Mouse (Mus musculus): ENCODE results near the gene Cutal. TPM values are rescaled to one million over a fixed set of nuclear protein-coding genes. Genes with fewer than 3 reads are reported as not detected.

Cutal gene
- polyA plus RNA-seq, 1 experiment from 2014 or later = 0.57 TPM

DNA sequence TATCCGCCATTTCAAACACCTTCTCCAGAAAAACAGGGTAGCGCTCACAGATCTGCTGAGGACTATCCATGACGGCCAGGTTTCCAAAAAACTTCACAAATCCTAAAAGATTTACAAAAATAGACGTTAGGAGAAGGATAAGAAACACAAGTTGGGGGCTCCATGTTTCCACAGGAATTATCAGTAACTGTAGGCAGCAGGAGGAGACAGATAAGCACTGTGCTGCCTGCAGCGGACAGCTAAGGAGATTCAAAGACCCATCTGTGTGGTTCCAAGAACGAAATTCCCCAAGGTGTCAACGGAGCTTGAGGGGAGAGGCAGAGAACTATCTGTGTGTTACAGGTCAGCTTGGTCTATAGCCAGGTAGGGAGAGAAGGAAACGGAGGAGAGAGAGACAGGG lies 16.5 kb upstream of the Cutal start:
- no peak overlapping the region for H3K9ac ChIP-seq
- 90% methylated on average over 8 of the region's 8 CpGs for WGBS
- H3K27me3 ChIP-seq (ENCODE audit: insufficient read depth, low read length) = no peaks in the 10 kb centered on the region
- no peaks in the 10 kb centered on the region for H3K4me1 ChIP-seq (ENCODE audit: insufficient read depth)
- DNase-seq (no peak), ATAC-seq (ENCODE audit: insufficient read depth) (no peak)
- peaks cover 90% of the 10 kb centered on the region for H3K36me3 ChIP-seq (ENCODE audit: insufficient read depth)
- H3K4me2 ChIP-seq = no peak overlapping the region
- no peak for TF ChIP-seq CTCF (IDR thresholded peaks at IDR 0.05; ENCODE audit: low read depth)
- H3K4me3 ChIP-seq (ENCODE audit: low read depth, low read length) = no peak overlapping the region
- H3K9me3 ChIP-seq (ENCODE audit: low read depth, low read length) = no peaks in the 10 kb centered on the region
- H3K27ac ChIP-seq (ENCODE audit: low read depth) = no peak overlapping the region

DNA sequence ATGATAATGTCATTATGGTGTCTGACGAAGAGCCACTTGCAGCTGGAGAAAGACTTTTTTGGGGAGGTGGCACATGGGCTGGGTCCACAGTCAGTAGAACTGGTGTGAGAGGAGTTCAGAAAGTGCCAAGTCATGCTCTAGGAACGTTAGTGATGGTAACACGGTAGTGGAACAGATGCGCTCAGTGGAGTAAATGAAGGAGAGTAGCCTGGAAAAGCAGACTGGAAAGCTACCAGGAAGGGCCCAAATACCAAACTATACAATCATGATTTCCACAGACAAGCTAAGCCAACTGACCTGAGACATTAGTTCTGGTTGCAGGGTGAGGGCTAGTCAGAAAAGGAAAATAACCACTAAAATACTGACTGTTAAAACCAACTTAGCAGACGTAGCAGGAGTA lies 4.5 kb upstream of the Cutal start:
- ATAC-seq (ENCODE audit: insufficient read depth) = no peak
- Histone ChIP-seq H3K9ac (peak overlapping the region; percentile 93), H3K36me3 (ENCODE audit: insufficient read depth) (peaks cover 13% of the 10 kb centered on the region), H3K9me3 (ENCODE audit: low read depth, low read length) (no peaks in the 10 kb centered on the region), H3K27ac (ENCODE audit: low read depth) (peak overlapping the region; percentile 3; the same call in 1 of the 2 replicates), H3K4me3 (ENCODE audit: low read depth, low read length) (peak overlapping the region; percentile 95), H3K4me2 (peak overlapping the region; percentile 73), H3K27me3 (ENCODE audit: insufficient read depth, low read length) (0 out of 2 replicates have a peak, but pooled peaks cover 5% of the 10 kb centered on the region), H3K4me1 (ENCODE audit: insufficient read depth) (peaks cover 10% of the 10 kb centered on the region; the same call in 1 of the 2 replicates)
- DNase-seq = peak; percentile 19
- no peak for TF ChIP-seq CTCF (IDR thresholded peaks at IDR 0.05; ENCODE audit: low read depth)
- 31% methylated on average over 5 of the region's 5 CpGs for WGBS

DNA sequence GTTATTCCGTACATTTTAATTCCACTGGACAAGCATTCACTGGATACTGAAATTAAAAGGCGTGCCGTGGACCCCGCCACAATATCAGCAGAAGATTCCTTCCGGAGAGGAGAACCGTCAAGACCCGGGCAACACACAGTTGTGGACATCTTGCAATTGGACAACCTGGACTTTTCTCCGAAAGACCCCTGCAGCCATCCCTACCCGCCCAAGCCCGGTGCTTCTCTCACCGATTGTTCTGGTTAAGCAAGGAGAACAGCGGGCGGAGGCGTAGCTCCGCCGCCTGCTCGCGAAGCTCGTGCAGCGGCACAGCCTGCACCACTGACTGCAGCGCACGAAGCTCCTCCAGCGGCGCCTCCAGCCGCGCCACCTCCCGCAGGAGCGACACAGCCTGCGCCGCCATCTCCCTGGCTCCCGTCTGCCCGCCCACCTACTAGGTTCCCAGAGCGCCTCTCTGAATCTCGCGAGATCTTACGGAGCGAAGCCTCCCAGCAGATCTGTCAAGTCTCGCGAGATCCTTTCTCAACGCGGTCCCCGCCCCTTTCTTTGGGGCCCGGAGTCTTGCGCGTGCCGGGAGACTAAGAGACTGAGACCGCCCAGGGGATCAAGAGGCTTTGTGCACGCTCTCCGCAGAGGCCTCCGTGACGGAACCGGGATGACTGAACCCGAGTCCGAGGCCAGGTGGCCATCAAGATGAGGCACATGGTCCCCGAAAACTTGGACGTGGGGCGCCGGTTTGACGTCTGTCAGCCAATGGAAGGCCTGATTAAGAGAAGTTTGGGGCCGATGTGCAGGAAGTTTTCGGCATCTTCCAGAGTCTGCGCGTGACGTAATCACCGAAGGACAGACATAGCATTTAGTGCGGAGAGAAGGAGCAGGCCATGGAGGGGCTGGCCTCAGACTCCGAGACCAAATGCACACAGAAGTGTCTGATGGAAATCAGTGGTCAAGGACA lies 3.4 kb upstream of the Cutal start:
- DNase-seq (peak; percentile 100), ATAC-seq (ENCODE audit: insufficient read depth) (peak; percentile 97)
- H3K27me3 ChIP-seq (ENCODE audit: insufficient read depth, low read length) = 0 out of 2 replicates have a peak, but pooled peaks cover 9% of the 10 kb centered on the region
- H3K9me3 ChIP-seq (ENCODE audit: low read depth, low read length) = no peaks in the 10 kb centered on the region
- peaks cover 2% of the 10 kb centered on the region for H3K36me3 ChIP-seq (ENCODE audit: insufficient read depth)
- H3K4me1 ChIP-seq (ENCODE audit: insufficient read depth) = peaks cover 10% of the 10 kb centered on the region; the same call in 1 of the 2 replicates
- H3K4me2 ChIP-seq = peak overlapping the region; percentile 73
- TF ChIP-seq CTCF (IDR thresholded peaks at IDR 0.05; ENCODE audit: low read depth) = no peak
- H3K9ac ChIP-seq = peak overlapping the region; percentile 93
- peak overlapping the region; percentile 95 for H3K4me3 ChIP-seq (ENCODE audit: low read depth, low read length)
- peak overlapping the region; percentile 90 for H3K27ac ChIP-seq (ENCODE audit: low read depth)
- WGBS = under 1% methylated on average over 64 of the region's 67 CpGs

DNA sequence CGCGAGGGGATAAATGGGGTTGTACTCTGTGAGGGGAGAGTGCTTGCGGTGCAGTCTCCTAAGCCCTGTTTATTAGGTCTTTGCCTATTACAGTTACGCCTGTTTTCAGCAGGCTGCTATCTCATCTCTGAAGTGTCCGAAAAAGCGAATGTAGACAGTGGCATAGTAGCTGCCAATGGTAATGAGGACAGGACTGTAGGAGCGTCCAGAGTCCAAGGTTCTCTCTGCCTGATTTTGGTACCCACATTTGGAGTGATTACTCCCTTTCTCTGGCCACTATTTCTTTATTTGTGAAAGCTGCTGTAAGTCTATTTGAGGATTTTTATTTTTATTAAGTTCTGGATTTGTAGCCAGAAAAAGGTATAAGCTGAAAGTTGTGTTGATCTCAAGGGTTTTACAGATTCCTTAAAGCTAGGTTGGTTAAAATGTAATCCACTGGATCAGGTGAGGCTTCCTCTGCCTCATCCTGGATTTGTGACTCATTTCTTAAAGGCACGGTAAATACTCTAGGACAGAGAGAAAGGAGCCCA lies 685 bp downstream of the Cutal start, which contains the start of gene Psmd5:
TSS of gene Psmd5 (minus strand) at position 153 of the 530 bp plus-strand sequence.
- DNase-seq = no peak
- peak within 1 kb of the TSS; percentile 49 for H3K4me2 ChIP-seq
- no peaks in the 10 kb centered on the region for H3K36me3 ChIP-seq (ENCODE audit: insufficient read depth)
- TF ChIP-seq CTCF (IDR thresholded peaks at IDR 0.05; ENCODE audit: low read depth) = no peak
- no peaks in the 10 kb centered on the region for H3K9me3 ChIP-seq (ENCODE audit: low read depth, low read length)
- H3K4me1 ChIP-seq (ENCODE audit: insufficient read depth) = 0 out of 2 replicates have a peak, but pooled peaks cover 4% of the 10 kb centered on the region
- peak within 1 kb of the TSS; percentile 8; the same call in 1 of the 2 replicates for H3K4me3 ChIP-seq (ENCODE audit: low read depth, low read length)
- H3K27ac ChIP-seq (ENCODE audit: low read depth) = no peak within 1 kb of the TSS
- 15% methylated on average over 8 of the region's 8 CpGs for WGBS
- no peak for ATAC-seq (ENCODE audit: insufficient read depth)
- H3K9ac ChIP-seq = no peak within 1 kb of the TSS
- H3K27me3 ChIP-seq (ENCODE audit: insufficient read depth, low read length) = 0 out of 2 replicates have a peak, but pooled peaks cover 9% of the 10 kb centered on the region

DNA sequence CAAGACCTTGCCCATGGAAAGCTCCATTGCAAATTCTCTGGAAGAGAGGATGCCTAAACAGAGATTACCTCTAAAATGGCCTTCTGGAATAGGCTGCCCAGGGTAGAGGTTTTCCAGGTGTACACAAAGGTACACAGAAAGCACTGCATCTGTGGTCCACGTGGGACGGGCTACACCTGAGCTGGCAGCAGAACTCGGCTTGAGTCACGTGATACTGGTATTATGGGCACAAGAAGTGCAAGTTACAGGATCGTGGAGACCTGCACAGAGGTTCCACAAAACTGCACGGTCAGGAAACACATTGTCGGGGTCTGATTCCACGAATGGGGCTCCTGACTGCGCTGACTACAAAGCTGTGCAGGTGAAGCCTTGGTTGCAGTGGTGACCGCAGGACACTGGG lies 5.9 kb downstream of the Cutal start:
- H3K4me1 ChIP-seq (ENCODE audit: insufficient read depth) = no peaks in the 10 kb centered on the region
- no peak overlapping the region for H3K9ac ChIP-seq
- no peak overlapping the region for H3K4me2 ChIP-seq
- ATAC-seq (ENCODE audit: insufficient read depth) = no peak
- no peak overlapping the region for H3K4me3 ChIP-seq (ENCODE audit: low read depth, low read length)
- 86% methylated on average over 10 of the region's 10 CpGs for WGBS
- H3K27ac ChIP-seq (ENCODE audit: low read depth) = no peak overlapping the region
- no peak for TF ChIP-seq CTCF (IDR thresholded peaks at IDR 0.05; ENCODE audit: low read depth)
- H3K36me3 ChIP-seq (ENCODE audit: insufficient read depth) = no peaks in the 10 kb centered on the region
- H3K9me3 ChIP-seq (ENCODE audit: low read depth, low read length) = no peaks in the 10 kb centered on the region
- no peak for DNase-seq
- 0 out of 2 replicates have a peak, but pooled peaks cover 1% of the 10 kb centered on the region for H3K27me3 ChIP-seq (ENCODE audit: insufficient read depth, low read length)

DNA sequence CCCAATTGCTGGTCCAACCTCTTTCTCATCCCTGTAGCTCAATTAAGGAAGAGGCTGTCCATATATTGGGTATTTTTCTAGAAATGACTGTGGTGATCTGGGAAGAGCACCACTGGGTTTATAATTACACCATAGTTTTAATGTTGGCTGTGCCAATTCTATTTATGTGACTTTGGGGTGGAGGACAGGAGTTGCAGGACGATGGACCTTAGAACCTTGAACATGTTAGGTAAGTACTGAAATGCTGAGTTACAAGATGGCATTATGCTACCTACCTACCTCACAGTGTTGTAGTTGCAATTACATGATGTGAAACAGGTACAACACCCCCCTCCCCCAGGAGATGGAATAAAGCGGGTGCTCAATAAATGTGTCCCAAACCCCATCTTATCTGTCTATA lies 8.6 kb downstream of the Cutal start:
- Histone ChIP-seq H3K4me1 (ENCODE audit: insufficient read depth) (no peaks in the 10 kb centered on the region), H3K27ac (ENCODE audit: low read depth) (no peak overlapping the region), H3K4me3 (ENCODE audit: low read depth, low read length) (no peak overlapping the region), H3K9me3 (ENCODE audit: low read depth, low read length) (no peaks in the 10 kb centered on the region), H3K27me3 (ENCODE audit: insufficient read depth, low read length) (no peaks in the 10 kb centered on the region), H3K36me3 (ENCODE audit: insufficient read depth) (no peaks in the 10 kb centered on the region), H3K9ac (no peak overlapping the region), H3K4me2 (no peak overlapping the region)
- WGBS = 84% methylated on average over 2 of the region's 2 CpGs
- ATAC-seq (ENCODE audit: insufficient read depth) (no peak), DNase-seq (no peak)
- no peak for TF ChIP-seq CTCF (IDR thresholded peaks at IDR 0.05; ENCODE audit: low read depth)

DNA sequence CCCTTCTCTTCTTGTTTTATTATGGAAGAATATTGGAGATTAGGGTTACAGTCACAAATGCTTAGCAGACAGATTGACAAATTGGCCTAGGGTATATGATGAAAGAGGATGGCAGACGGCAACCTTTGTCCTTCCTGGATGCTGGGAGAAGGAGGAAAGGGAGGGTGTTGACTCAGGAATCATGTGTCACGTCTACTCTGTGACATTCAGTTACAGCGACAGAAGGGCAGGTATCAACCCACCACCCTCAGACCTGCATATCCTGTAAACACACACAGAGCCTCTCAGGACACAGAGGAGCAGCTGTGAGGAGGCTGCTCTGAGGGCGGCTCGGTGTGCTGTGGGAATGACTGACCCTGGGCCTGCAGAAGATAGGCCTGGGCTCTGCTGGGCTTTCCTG lies 9.0 kb downstream of the Cutal start:
- Histone ChIP-seq H3K9ac (no peak overlapping the region), H3K4me3 (ENCODE audit: low read depth, low read length) (no peak overlapping the region), H3K9me3 (ENCODE audit: low read depth, low read length) (no peaks in the 10 kb centered on the region), H3K4me2 (no peak overlapping the region), H3K36me3 (ENCODE audit: insufficient read depth) (no peaks in the 10 kb centered on the region), H3K27me3 (ENCODE audit: insufficient read depth, low read length) (no peaks in the 10 kb centered on the region), H3K27ac (ENCODE audit: low read depth) (no peak overlapping the region), H3K4me1 (ENCODE audit: insufficient read depth) (no peaks in the 10 kb centered on the region)
- DNase-seq (no peak), ATAC-seq (ENCODE audit: insufficient read depth) (no peak)
- 22% methylated on average over 5 of the region's 5 CpGs for WGBS
- no peak for TF ChIP-seq CTCF (IDR thresholded peaks at IDR 0.05; ENCODE audit: low read depth)
